Mouse (Mus musculus): ENCODE measurements at regions not wholly inside any gene's neighbourhood (a gene's known extent, or its start where the extent isn't known, plus 50 kb on each side); places are given as distances from the start of the nearest gene placed in this dataset.

DNA sequence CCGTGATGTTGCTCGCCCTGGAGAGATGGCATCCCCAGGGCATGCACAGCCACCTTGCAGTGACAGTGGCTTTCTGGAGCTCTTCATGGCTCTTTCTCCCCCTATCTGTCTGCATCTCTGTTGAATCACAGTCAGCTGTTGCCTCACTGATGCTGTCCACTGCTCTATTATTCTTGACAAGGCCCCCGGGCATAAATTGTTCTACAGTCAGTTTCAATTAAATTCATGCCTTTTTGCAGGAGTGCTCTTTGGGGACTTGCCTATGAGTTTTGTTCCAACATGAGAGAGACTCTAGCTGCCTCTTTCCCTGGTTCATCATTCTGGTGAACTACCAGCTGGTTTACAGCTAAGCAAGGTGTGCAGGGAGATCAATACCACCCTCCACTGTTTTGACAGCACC, 229.9 kb upstream of the Shh start:
- Histone ChIP-seq H3K9me3 (ENCODE audit: control insufficient read depth, low read length) (no peaks in the 10 kb centered on the region), H3K27me3 (ENCODE audit: control insufficient read depth, insufficient read depth, low read length) (no peaks in the 10 kb centered on the region), H3K27ac (ENCODE audit: low read depth, low read length) (no peak overlapping the region), H3K9ac (ENCODE audit: low read length) (no peak overlapping the region), H3K4me3 (ENCODE audit: low read depth, low read length) (no peak overlapping the region), H3K4me1 (replicated peaks; ENCODE audit: control insufficient read depth, insufficient read depth, low read length) (no peaks in the 10 kb centered on the region), H3K4me2 (ENCODE audit: low read depth, low read length, severe bottlenecking) (no peak overlapping the region), H3K36me3 (ENCODE audit: control insufficient read depth, insufficient read depth, low read length) (no peaks in the 10 kb centered on the region)
- WGBS: 71% methylated on average over 3 of the region's 3 CpGs
- DNase-seq (ENCODE audit: low spot score): no peak
- no peak for ATAC-seq (replicated peaks; ENCODE audit: low FRiP score)

DNA sequence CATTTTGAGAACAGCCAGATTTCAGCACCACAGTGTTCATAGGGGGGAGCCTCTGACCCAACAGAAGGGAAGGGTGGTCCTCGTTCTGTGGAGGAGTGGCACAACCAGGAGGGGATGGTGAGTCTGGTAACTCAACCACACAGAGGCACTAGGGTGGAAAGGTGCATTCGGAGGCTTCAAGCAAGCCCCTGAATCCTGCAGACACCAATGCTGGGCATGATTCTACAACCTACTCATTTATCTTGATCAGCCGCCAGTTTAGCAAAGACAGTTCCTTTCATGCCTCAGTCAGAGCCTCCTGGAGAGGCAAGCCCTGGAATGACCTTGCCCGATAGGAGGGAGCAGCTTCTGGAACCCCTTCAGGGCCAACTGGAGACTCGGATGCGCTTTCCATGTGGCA, 223.1 kb upstream of the Shh start:
- Histone ChIP-seq H3K4me1 (replicated peaks; ENCODE audit: control insufficient read depth, insufficient read depth, low read length) (no peaks in the 10 kb centered on the region), H3K4me3 (ENCODE audit: low read depth, low read length) (no peak overlapping the region), H3K9ac (ENCODE audit: low read length) (no peak overlapping the region), H3K27ac (ENCODE audit: low read depth, low read length) (no peak overlapping the region), H3K9me3 (ENCODE audit: control insufficient read depth, low read length) (no peaks in the 10 kb centered on the region), H3K4me2 (ENCODE audit: low read depth, low read length, severe bottlenecking) (no peak overlapping the region), H3K27me3 (ENCODE audit: control insufficient read depth, insufficient read depth, low read length) (no peaks in the 10 kb centered on the region), H3K36me3 (ENCODE audit: control insufficient read depth, insufficient read depth, low read length) (no peaks in the 10 kb centered on the region)
- no peak for DNase-seq (ENCODE audit: low spot score)
- ATAC-seq (replicated peaks; ENCODE audit: low FRiP score): no peak
- WGBS: 87% methylated on average over 6 of the region's 6 CpGs

DNA sequence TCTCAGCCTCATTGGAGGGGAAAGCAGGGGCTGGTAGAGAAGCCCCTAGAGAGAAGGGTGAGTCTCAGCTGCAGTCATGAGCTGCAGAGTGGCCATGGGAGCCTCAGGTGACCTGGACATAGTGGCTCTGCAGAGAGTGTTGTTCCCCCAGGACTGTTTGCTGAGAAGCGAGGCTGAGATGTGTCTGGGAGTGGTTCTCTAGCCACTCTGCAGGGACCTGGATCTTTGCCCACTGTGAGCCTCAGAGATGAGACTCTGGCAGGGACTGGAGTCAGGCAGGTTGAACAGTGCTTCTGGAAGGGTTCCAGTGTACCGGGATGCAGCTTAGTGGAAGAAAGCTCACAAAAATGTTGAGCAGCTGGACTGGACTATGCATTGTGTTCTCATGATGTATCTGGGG, 222.6 kb upstream of the Shh start:
- no peak for ATAC-seq (replicated peaks; ENCODE audit: low FRiP score)
- H3K27me3 ChIP-seq (ENCODE audit: control insufficient read depth, insufficient read depth, low read length): no peaks in the 10 kb centered on the region
- no peak overlapping the region for H3K4me3 ChIP-seq (ENCODE audit: low read depth, low read length)
- 93% methylated on average over 2 of the region's 2 CpGs for WGBS
- H3K9ac ChIP-seq (ENCODE audit: low read length): no peak overlapping the region
- H3K9me3 ChIP-seq (ENCODE audit: control insufficient read depth, low read length): no peaks in the 10 kb centered on the region
- H3K36me3 ChIP-seq (ENCODE audit: control insufficient read depth, insufficient read depth, low read length): no peaks in the 10 kb centered on the region
- no peaks in the 10 kb centered on the region for H3K4me1 ChIP-seq (replicated peaks; ENCODE audit: control insufficient read depth, insufficient read depth, low read length)
- no peak overlapping the region for H3K27ac ChIP-seq (ENCODE audit: low read depth, low read length)
- H3K4me2 ChIP-seq (ENCODE audit: low read depth, low read length, severe bottlenecking): no peak overlapping the region
- no peak for DNase-seq (ENCODE audit: low spot score)

DNA sequence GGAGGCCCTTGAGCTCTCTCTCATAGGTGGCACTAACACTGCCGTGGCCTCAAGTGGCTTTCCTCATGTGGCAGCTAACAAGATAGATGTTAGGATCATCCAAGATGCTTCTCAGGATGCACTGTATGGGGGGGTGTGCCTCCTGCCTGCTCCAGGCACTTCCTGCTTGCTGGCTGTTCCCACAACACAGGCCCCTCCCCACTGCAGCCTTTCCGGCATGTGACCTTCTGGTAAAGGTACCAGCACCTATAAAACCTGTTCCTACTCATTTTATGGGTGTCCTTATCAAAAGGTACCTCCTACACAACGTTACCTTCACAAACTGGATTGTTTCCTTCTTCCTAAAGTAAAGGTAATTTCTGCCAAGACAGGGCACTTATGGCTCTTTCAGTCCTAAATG, 222.1 kb upstream of the Shh start:
- Histone ChIP-seq H3K4me1 (replicated peaks; ENCODE audit: control insufficient read depth, insufficient read depth, low read length) (no peaks in the 10 kb centered on the region), H3K27me3 (ENCODE audit: control insufficient read depth, insufficient read depth, low read length) (no peaks in the 10 kb centered on the region), H3K36me3 (ENCODE audit: control insufficient read depth, insufficient read depth, low read length) (no peaks in the 10 kb centered on the region), H3K27ac (ENCODE audit: low read depth, low read length) (no peak overlapping the region), H3K9ac (ENCODE audit: low read length) (no peak overlapping the region), H3K4me3 (ENCODE audit: low read depth, low read length) (no peak overlapping the region), H3K4me2 (ENCODE audit: low read depth, low read length, severe bottlenecking) (no peak overlapping the region), H3K9me3 (ENCODE audit: control insufficient read depth, low read length) (no peaks in the 10 kb centered on the region)
- ATAC-seq (replicated peaks; ENCODE audit: low FRiP score) (no peak), DNase-seq (ENCODE audit: low spot score) (no peak)
- WGBS: 81% methylated on average over 3 of the region's 3 CpGs

DNA sequence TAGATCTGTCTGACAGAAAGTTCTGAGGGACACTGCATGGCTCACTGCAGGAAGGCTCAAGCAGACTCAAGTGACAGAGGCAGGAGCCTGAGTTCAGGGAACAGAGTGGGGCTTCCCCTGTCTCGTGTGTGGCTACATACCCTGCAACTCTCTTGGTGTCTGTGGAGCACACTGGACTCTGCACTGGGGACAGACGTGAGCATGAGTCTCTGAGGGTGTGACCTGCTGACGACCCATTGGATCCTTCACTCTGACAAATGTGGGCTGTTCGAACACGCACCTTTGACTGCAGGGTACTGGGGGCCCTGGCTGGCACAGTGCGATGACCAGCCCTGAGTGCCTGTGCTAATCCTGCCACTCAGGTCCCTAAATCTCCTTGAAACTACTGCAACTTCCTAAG, 215.8 kb upstream of the Shh start:
- Histone ChIP-seq H3K27me3 (ENCODE audit: control insufficient read depth, insufficient read depth, low read length) (no peaks in the 10 kb centered on the region), H3K36me3 (ENCODE audit: control insufficient read depth, insufficient read depth, low read length) (no peaks in the 10 kb centered on the region), H3K27ac (ENCODE audit: low read depth, low read length) (no peak overlapping the region), H3K4me1 (replicated peaks; ENCODE audit: control insufficient read depth, insufficient read depth, low read length) (peaks cover 2% of the 10 kb centered on the region; the same call in 1 of the 2 replicates), H3K9me3 (ENCODE audit: control insufficient read depth, low read length) (no peaks in the 10 kb centered on the region), H3K4me2 (ENCODE audit: low read depth, low read length, severe bottlenecking) (no peak overlapping the region), H3K4me3 (ENCODE audit: low read depth, low read length) (no peak overlapping the region), H3K9ac (ENCODE audit: low read length) (no peak overlapping the region)
- 83% methylated on average over 6 of the region's 6 CpGs for WGBS
- DNase-seq (ENCODE audit: low spot score) (no peak), ATAC-seq (replicated peaks; ENCODE audit: low FRiP score) (no peak)

DNA sequence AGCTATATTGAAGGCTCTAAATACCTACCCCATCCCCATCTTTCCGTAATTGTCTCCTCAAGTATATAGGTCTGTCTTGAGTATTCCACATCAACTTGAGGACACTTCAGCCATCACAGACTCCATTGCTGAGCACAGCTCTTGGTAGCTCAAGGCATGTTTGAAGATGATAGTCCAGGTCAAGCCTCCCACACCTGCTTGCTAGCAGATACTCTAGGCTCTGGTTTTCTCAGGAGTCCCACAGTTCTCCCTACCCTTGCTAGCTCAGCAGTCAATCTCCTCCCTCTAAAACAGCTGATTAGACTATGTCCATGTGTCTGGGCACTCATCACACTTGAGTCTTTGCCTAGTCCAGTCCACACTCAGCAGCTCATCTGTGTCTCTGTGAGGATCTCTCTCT, 213.3 kb upstream of the Shh start:
- Histone ChIP-seq H3K27me3 (ENCODE audit: control insufficient read depth, insufficient read depth, low read length) (no peaks in the 10 kb centered on the region), H3K4me2 (ENCODE audit: low read depth, low read length, severe bottlenecking) (no peak overlapping the region), H3K4me1 (replicated peaks; ENCODE audit: control insufficient read depth, insufficient read depth, low read length) (peaks cover 2% of the 10 kb centered on the region; the same call in 1 of the 2 replicates), H3K9me3 (ENCODE audit: control insufficient read depth, low read length) (no peaks in the 10 kb centered on the region), H3K4me3 (ENCODE audit: low read depth, low read length) (no peak overlapping the region), H3K9ac (ENCODE audit: low read length) (no peak overlapping the region), H3K27ac (ENCODE audit: low read depth, low read length) (no peak overlapping the region), H3K36me3 (ENCODE audit: control insufficient read depth, insufficient read depth, low read length) (no peaks in the 10 kb centered on the region)
- no peak for ATAC-seq (replicated peaks; ENCODE audit: low FRiP score)
- WGBS: 94% methylated on average over 1 of the region's 1 CpGs
- no peak for DNase-seq (ENCODE audit: low spot score)

DNA sequence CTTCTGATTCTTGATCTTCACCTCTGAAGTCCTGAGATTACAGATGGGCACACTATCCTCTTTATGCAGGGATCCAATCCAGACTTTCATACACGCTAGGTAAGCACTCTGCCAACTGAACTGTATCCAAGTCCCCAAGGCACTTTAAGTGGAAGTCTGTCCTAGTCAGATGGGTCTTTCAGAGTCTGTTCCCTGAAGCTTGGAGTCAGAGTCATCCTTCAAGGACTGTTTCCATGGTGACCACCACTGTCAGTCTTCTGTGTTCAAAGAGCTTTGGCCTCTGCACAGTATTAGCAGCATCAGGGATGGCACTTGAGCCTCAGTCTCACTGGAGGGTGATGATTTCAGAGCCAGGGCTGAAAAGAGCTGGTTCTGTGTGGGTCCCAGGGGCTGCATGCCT, 212.7 kb upstream of the Shh start:
- Histone ChIP-seq H3K4me3 (ENCODE audit: low read depth, low read length) (no peak overlapping the region), H3K27me3 (ENCODE audit: control insufficient read depth, insufficient read depth, low read length) (no peaks in the 10 kb centered on the region), H3K4me1 (replicated peaks; ENCODE audit: control insufficient read depth, insufficient read depth, low read length) (peaks cover 2% of the 10 kb centered on the region; the same call in 1 of the 2 replicates), H3K4me2 (ENCODE audit: low read depth, low read length, severe bottlenecking) (no peak overlapping the region), H3K9me3 (ENCODE audit: control insufficient read depth, low read length) (no peaks in the 10 kb centered on the region), H3K9ac (ENCODE audit: low read length) (no peak overlapping the region), H3K36me3 (ENCODE audit: control insufficient read depth, insufficient read depth, low read length) (no peaks in the 10 kb centered on the region), H3K27ac (ENCODE audit: low read depth, low read length) (no peak overlapping the region)
- WGBS: 86% methylated on average over 1 of the region's 1 CpGs
- no peak for ATAC-seq (replicated peaks; ENCODE audit: low FRiP score)
- no peak for DNase-seq (ENCODE audit: low spot score)

DNA sequence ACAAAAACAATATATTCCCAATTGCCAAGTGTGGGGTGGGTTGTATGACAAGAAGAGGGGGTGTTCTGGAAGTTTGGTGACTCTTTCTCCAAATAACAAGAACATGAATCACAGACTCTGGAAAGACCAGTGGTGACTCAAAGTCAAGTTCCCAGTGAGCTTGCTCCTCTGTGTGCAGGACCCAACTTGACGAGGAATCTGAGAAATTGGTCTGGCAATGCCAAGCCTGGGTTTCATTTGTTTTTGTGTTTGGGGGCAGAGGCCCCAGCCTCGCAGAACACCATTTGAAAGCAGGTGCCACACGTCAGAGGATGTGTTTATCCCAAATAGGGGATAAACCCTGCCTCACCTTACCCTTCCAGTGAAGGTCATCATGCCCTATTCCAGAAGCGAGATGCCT, 163.1 kb upstream of the Shh start:
- no peaks in the 10 kb centered on the region for H3K27me3 ChIP-seq (ENCODE audit: control insufficient read depth, insufficient read depth, low read length)
- no peaks in the 10 kb centered on the region for H3K9me3 ChIP-seq (ENCODE audit: control insufficient read depth, low read length)
- DNase-seq (ENCODE audit: low spot score) (no peak), ATAC-seq (replicated peaks; ENCODE audit: low FRiP score) (no peak)
- no peak overlapping the region for H3K4me3 ChIP-seq (ENCODE audit: low read depth, low read length)
- no peaks in the 10 kb centered on the region for H3K4me1 ChIP-seq (replicated peaks; ENCODE audit: control insufficient read depth, insufficient read depth, low read length)
- WGBS: 82% methylated on average over 4 of the region's 4 CpGs
- no peak overlapping the region for H3K4me2 ChIP-seq (ENCODE audit: low read depth, low read length, severe bottlenecking)
- no peak overlapping the region for H3K27ac ChIP-seq (ENCODE audit: low read depth, low read length)
- no peak overlapping the region for H3K9ac ChIP-seq (ENCODE audit: low read length)
- no peaks in the 10 kb centered on the region for H3K36me3 ChIP-seq (ENCODE audit: control insufficient read depth, insufficient read depth, low read length)

DNA sequence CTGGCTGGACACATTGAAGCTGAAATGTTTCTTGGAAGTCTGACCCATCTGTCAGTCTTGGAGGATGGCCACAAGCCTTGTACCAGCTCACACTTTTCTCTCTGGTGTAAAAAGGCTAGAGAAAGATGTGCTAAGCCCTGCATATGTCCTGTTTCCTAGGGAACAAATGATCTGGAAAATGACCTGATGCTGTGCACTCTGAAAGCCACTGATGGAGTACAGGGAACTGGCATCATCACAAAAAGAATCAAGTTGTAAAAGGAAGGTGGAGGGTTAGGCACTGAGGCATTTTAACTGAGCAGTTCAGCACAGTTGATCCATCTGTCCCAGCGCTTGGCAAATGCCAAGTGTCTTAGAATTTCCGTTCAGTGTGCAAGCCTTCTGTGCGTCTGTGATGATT, 144.8 kb upstream of the Shh start:
- no peak overlapping the region for H3K4me2 ChIP-seq (ENCODE audit: low read depth, low read length, severe bottlenecking)
- DNase-seq (ENCODE audit: low spot score): no peak
- WGBS: 90% methylated on average over 3 of the region's 3 CpGs
- H3K36me3 ChIP-seq (ENCODE audit: control insufficient read depth, insufficient read depth, low read length): no peaks in the 10 kb centered on the region
- no peaks in the 10 kb centered on the region for H3K4me1 ChIP-seq (replicated peaks; ENCODE audit: control insufficient read depth, insufficient read depth, low read length)
- H3K9ac ChIP-seq (ENCODE audit: low read length): no peak overlapping the region
- no peak overlapping the region for H3K4me3 ChIP-seq (ENCODE audit: low read depth, low read length)
- H3K9me3 ChIP-seq (ENCODE audit: control insufficient read depth, low read length): no peaks in the 10 kb centered on the region
- ATAC-seq (replicated peaks; ENCODE audit: low FRiP score): no peak
- H3K27ac ChIP-seq (ENCODE audit: low read depth, low read length): no peak overlapping the region
- H3K27me3 ChIP-seq (ENCODE audit: control insufficient read depth, insufficient read depth, low read length): no peaks in the 10 kb centered on the region

Data from forebrain, embryonic 11.5 days (tissue).